Mouse (Mus musculus): Measurements from ENCODE around the gene Kxd1. TPM values are rescaled to one million over a fixed set of nuclear protein-coding genes. Genes with fewer than 3 reads are reported as not detected.

Kxd1 gene
- polyA plus RNA-seq, 1 experiment: 107 TPM

DNA sequence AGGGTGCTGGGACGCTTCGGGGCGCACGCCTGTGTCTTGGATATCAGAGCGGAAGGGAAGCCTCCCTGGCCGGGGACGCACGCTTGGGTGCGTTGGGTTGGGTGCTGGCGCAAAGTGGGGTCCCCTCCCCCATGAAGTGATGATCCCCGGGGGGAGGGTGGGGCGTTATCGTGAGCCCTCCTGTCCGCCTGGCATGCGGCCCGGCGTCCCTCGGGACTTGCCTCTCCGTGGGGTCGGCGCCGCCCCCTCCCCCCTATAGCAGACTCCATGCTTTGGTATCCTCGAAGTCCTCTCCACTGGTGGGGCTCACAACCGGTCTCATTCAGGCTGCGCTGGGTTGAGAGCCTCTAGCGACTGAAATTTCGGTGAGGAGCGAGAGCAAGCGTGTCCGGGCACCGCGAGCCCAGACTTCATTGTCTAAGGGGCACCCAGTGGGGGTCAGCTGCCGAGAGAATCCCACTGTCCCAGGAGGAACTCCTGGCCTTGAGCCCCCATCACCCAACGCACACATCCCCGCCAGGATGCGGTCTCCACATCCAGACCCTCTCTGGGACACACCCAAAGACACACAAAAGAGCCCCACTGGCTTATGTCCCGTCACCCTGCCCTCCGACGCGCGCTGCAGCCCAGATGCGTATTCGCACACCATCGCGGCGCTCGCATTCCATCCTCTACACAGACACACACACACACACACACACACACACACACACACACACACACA lies 33.9 kb downstream of the Kxd1 start:
- no peak for DNase-seq (ENCODE audit: low read depth)

DNA sequence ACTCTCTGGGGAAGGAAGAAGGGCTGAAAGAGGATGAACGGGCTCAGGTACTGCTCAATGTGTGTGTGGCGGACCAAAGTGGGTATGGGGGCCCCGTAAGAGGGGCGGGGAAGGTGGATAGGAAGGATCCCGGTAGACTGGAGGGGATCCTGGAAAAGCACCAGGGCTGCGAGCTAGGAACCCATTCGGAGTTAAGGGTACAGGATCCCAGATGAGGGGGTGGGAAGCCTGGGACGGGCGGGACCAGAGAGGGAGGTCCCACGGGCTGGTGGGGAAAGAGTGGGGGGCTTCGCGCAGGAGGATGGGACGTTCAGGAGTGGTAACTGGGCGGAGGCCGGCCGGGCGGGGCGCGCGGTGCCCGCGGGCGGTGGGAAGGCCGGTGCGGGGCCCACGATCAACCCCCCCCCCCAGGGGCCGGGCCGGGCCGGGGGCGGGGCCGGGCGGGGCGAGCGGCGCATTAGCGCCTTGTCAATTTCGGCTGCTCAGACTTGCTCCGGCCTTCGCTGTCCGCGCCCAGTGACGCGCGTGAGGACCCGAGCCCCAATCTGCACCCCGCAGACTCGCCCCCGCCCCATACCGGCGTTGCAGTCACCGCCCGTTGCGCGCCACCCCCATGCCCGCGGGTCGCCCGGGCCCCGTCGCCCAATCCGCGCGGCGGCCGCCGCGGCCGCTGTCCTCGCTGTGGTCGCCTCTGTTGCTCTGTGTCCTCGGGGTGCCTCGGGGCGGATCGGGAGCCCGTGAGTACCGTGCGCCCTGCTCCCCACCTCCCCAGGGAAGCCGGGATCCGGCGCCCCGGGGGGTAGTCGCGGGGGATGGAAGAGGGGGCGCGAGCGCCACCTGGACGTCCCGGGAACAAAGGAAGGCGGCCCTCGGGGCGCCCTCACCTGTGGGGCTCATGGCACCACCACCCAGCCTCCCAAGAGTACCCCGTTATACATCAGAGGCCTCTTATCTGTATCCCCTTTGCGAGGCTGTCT lies 34.8 kb downstream of the Kxd1 start, which contains the start of gene Crlf1:
Gene Crlf1 (plus strand): TSS at position 495 of the 977 bp plus-strand sequence.
- DNase-seq (ENCODE audit: low read depth): no peak

DNA sequence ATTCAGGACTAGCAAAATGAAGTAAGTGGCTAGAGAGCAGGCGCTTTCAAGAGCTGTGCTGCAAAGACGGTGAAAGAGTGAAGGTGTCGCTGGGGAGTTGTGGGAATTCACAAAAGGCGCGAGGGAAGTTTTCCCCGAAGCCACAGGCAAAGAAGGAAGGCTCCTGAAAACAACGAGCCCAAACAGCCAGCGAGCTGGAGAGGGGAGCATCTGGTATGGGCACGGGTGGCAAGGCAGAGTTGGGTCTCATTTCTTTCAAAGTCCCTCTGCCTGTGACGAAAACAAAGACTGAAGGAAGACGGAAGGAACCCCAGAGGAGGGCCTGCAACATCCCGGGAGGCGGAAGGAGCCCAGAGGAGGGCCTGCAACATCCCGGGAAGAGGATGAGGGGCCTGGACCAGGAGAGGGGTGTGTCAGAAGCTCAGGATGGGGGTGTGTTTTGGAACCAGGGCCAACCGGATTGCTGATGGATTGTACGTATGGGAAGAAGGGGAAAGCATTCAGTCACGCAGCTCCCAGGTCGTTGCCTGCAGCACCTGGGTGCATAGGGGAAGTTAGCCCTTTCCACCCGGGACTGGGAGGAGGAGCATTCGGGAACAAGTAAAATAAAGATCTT lies 36.8 kb downstream of the Kxd1 start:
- DNase-seq (ENCODE audit: low read depth): no peak

DNA sequence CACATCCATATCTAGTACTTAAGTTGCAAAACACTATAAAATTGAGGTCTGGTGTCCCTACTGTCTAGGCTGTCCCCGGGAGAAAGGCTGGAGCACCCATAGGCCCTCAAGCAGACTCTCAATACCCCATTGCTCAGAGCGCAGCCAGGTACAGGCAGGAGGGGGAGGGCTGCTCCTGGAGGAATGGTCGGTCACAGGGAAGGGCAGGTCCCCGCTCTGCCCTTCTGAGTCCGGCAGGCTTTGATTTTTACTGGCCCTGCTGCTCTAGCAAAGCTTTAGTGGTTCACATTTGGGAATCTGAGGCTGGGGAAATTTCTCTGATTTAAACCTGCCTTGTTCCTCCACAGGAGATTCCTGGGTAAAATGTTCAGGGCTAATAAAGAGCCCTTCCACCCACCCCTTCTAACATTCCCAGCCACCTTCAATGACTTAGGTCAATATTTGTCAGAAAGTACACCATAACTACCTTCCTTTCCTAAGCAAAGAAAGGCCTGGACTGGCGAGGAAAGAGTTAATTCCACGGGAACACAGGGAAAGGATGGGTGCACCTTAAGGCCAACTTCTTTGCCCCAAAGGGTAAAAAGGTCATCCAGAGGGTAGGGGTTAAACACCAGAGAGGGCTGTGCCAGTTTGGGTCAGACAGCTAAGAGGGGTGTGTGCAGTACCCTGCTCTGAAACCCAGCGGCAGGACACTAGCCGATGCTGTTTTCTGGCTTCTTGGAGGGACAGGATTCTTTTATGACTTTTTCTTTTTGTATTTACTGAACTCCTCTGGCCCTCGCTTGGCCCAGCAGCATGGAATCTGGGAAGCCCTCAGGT lies 37.5 kb downstream of the Kxd1 start:
- DNase-seq (ENCODE audit: low read depth): no peak

DNA sequence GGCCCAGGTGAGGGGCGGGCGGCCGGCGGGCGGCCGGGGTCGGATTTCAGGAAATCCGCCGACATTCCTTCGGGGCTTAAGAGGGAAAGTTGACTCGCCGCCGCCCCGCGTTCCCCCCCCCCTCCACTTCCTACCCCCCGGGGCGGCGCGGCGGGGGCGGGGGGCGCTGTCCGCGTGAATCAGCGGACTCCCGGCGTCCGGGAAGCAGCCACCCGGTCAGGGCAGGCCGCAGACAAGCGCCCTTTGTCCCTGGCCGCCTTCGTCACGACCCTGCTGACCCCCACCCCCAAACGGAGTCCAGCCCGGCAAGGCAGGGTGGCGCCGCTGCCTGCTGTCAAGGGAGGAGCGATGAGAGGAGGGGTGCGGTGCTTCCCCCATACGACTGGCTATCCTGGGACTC lies 38.2 kb downstream of the Kxd1 start:
- no peak for DNase-seq (ENCODE audit: low read depth)

DNA sequence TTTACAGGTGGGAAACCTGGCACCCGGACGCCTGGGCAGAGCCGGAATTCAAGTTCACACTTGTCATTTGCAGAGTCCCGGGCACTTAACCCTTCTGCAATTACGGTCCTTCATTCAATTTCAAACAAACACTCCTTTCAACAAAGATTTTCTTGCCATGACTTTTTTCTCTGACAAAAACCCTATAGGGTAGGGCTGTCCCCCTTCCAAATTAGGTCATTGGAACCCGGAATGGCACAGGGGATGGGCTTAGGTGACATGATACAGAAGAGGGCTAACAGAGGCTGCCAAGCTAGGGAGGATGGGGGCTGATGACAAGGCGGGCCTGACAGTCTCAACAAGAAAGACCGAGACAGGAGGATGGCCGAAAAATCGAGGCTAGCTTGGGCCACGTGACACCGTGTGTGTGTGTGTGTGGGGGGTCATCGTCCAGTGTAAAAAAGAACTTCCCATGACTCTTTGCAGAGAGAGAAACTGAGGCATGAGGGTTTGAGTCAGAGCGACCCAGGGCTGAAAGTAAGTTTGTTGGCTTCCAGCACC lies 38.8 kb downstream of the Kxd1 start:
- no peak for DNase-seq (ENCODE audit: low read depth)

DNA sequence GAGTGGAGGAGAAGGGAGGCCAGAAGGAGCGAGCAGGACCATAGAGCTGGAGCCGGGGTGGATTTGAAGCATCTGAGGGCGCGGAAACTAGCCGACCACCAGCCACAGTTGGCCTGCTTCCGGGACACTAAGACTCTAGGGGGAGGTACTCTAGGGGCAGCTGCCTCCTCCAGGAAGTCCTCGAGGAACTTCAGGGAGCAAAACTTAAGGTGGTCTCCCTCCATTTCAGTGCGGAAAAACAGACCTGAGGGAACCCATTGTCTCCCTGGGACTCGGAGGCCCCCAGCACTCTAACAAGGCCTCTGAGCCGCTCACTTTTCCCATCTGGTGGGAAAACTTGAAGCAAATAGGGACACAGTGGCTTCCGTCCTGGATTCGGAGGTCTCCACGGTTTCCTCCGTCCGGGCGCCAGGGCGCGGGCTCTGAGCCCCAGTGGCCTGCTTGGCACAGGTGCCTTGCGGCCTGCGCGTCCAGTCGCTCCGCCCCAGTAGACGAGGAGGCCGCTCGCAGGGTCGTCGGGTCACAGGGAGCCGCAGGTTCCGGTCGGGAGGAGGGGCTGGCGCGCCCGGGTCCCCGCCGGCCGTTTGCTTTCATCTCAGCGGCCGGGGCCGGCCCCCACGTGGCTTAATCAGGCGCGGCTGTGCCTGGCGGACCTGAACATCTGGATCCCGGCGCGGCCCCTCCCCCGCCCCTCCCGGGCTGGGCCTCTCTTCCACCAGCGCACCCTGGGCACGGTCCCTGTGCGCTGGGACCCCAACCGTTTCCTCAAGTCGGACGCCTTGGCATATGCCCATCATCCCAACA lies 39.6 kb downstream of the Kxd1 start:
- DNase-seq (ENCODE audit: low read depth): no peak

DNA sequence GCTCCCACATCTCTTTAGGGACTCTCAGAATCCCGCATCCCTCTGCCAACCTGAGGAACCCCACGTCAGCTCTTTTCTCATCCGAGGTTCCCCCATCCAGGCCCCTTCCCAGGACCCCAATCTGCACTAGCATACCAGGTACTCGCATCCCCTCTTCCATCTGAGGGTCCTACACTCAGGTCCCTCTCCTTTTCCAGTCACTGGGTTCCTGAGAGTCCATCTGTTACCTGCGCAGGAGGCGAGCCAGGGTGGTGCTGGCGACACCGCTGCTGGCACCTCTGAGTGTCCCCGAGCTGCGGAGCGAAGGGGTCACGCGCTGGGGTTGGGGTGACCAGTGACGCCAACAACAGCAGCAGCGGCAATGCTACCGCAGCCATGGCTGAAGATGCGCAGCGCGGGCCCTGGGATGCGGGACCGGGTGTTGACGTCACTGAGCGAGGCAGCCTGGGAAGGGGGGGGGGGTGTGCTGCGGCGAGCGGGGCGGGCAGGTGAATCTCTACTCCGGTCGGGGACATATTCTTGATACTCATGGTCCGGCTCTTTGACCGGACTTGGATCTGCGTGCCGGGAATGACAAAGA lies 40.7 kb downstream of the Kxd1 start, which contains the start of gene Tmem59l:
Gene Tmem59l (minus strand): TSS at position 418 of the 580 bp plus-strand sequence.
- no peak for DNase-seq (ENCODE audit: low read depth)

DNA sequence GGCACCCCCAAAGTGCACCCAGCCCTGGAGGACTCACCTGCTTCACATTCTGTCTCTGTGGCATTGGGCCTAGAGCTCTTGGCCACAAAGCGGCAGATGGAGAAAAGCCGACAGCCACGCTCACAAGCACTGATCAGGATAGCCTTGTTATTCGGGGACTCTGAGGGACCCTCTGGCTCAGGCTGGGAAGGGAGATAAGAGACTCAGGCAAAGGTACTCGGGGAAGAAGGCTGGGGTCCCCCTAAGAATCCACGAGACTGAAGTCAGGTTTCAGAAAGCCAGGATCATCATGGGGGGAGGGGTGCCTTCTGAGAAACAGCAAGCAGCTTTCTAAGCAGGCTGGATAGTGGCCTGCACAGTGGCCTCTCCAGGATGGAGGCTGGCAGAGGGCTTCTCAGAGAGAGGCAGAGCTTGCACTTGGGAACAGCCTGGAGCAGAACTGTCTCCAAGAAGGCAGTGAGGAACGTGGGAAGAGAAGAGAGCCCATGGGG lies 41.5 kb downstream of the Kxd1 start:
- DNase-seq (ENCODE audit: low read depth): no peak

DNA sequence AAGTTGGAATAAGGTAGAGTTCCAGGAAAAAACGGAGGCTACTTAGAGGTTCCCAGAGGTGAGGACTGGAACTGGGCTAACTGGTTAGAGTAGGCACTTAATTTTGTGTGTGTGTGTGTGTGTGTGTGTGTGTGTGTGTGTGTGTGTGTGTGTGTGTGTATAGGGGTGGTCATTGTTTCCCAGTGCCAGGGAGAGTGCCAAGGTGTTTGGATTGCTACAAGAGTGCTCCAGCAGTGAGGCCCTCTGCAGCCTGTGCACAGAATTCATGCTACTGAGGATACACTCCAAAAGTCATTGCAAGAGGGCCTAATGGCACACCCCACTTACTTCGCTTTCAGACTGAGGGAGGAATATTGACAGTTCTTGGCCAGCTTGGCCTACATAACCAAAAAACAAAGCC lies 44.8 kb downstream of the Kxd1 start:
- no peak for DNase-seq (ENCODE audit: low read depth)

DNA sequence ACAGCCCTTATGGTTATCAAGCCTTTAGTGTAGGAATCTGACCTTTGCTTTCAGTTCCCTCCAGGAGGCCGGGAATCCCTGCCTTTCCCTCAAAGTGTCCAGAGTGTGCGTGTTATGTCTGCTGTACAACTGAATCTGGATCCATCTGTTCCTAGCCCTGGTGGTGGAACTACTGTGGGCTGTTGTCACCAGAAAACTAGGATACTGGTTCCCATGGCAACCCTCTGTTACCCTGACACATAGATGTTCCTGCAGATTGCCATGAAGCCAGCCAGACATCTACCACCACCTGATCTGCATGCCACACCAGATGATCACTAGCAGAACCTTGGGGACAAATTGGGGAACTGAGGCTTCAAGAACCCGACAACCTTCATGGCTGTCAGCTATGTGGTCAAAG lies 45.8 kb downstream of the Kxd1 start:
- no peak for DNase-seq (ENCODE audit: low read depth)

DNA sequence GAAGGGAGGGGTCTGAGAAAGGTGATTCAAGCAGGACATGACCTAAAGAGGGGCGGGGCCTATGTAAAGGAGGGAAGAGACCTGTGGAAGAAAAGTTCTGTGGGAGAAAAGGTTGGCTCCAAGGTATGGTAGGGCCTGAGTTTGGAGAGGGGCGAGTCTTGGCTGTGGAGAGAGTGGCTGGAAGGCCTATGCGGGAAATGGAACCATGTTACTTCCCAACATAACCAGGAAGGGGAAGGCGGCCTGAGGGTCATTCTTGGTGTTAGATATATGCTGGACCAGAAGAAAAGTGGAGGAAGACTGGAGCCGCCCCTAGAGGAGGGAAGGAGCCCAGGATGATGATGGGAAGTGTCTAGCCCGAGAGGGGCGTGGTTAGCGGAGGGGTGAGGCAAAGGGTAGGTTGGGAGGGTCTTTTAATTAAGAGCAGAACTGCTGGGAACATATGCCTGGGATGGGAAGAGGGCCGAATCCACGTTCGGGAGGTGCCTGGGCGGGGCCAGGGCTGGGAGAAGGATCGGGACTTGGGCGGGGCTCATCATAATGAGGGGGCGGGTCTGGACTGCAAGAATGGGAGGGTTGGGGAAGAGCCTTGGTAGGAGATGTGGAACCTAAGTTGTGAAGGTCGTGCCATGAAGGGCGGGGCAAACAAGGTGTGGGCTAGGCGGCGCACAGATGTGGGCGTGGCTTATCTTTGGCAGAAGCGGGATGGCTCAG lies 50.3 kb downstream of the Kxd1 start:
- peak; percentile 28 for DNase-seq (ENCODE audit: low read depth)

DNA sequence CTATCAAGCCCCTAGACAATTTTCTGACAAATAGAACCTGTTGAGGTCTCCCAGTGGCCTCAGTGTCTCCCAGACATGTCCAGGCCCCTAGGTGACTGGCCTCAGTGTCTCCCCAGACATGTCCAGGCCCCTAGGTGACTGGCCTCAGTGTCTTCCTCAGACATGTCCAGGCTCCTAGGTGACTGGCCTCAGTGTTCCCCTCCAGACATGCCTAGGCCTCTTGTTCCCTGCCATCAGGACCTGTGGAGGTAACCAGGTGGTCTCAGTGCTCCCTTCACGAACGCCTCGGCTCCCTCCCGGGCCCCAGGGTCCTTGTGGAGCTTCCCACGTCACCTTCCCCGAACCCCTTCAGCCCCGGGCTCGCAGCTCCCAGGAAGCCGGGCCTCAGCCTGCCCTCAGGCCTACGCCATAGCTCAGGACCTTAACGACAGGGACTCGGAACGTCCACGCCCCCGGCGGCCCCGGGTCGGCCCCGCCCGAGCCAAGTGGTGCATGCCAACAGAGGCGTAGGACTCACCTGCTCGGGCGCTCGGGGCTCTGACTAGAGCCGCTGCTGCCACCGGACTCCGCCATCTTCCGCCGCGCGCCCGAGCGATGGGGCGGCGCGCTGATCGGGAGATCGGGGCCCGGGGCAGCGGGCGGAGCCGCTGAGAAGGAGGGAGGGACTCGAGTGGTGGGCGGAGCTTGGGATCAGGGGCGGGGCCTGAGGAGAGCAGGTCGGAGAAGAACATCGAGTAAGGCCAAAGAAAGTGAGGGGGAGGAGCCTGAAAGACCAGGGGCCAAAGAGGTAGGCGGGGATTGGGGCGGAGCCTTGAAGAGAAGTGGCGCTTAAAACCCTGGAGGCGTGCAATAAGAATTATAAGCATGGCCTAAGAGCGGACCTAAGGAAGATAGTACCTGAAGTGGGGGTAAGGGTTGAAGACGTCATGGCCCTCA lies 51.2 kb downstream of the Kxd1 start, which contains the start of gene Klhl26:
Gene Klhl26 (minus strand): TSS at position 636 of the 936 bp plus-strand sequence.
- peak; percentile 79 for DNase-seq (ENCODE audit: low read depth)

DNA sequence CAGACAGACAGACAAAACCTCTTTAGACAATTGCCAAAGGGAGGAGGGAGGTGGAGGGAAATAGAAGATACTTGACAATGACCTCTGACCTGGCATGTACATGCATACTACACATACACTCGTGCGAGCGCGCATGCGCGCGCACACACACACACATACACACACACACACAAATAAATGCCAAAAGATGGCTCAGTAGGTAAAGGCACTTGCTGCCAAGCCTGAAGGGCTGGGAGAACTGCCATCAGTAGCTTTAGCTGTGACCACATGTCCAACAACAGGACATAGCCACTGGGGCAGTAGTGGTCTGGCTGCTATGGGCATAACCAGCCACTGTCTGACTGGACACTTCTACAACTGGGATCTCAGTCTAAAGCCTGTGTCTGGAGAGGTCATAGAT lies 55.9 kb downstream of the Kxd1 start:
- DNase-seq (ENCODE audit: low read depth): no peak

DNA sequence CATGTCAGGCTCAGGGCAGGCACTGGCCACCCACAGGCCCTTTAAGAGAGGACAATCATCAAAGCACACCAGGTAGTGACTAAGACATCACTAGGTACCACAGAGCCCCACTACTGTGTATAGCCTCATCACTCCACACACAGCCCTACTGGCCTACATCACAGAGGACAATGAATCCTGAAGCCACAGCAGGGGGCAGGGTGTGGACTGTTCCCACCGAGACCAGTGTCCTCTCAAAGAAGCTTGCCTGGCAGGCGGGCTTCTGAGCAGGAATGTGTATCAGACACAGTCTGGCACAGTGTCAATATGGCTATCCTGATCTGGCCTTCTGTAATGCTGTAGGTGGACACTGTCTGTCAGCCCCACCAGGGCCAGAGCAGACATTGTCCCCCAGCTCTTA lies 57.8 kb downstream of the Kxd1 start:
- DNase-seq (ENCODE audit: low read depth): no peak

DNA sequence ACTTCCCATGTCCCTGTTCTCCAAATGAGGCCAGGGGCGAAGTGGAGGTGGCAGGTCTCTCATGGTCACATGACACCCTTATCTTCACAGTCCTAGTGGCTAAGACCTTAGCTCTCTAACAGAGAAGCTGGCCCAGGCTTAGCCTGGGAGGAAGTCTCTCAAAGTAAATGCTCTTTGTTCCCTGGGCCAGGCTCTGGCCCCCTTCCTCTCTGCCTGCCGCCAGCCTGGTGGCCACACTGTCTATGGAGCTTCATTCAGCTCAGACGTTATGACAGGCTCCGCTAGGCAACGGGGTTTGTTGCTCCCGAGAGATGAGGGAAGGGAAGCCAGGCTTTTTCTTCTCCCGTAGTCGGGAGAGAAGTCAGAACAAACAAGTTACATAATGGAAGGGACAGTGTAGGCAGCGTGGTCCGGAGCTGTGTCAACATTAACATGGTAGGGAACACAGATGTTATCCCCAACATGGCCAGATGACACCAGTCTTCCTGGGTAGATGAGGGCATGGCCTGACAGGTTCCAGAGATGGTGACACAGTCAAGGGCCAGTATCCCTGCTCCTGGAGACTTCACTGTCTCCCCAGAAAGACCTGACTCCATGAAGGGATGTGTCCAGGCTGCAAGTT lies 58.4 kb downstream of the Kxd1 start:
- DNase-seq (ENCODE audit: low read depth): no peak

DNA sequence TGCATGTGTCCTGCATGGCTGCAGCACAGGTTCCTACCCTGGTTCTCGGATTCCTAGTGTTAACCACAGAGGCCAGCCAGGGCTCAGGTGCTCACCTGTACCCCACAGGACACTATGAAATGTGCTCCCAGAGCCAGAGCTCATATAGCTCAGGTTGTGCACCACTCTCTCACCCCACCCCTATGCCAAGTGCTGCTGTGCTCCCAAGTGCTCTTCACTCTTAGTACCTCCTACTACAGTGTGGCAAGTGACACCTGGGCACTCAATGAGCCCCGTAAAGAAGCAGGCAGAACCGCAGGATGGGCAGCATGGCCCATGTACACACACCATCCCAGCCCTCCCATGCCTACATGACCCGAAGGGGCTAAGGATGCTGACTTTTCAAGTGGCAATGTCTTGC lies 59.0 kb downstream of the Kxd1 start:
- no peak for DNase-seq (ENCODE audit: low read depth)

All from gonadal fat pad, adult 2 months (tissue).